Mouse (Mus musculus) hindbrain, postnatal 0 days (tissue): ENCODE results near the gene Mfsd13b. TPM values are rescaled to one million over a fixed set of nuclear protein-coding genes. Genes with fewer than 3 reads are reported as not detected.

Source experiments
- ATAC-seq: fragments of 200-750 bp; cut with Nextera tagmentation; 2 replicates; pipeline ENCODE4 v1.8.0; 2017; ENCODE audit warnings: mild to moderate bottlenecking, moderate TSS enrichment, moderate library complexity
- DNase-seq: peaks from one replicate; pipeline ENCODE4 v3.0.0-alpha.2; 2015; ENCODE audit warnings: low spot score
- H3K27ac ChIP-seq: fragments of 300-500 bp; sonication (generic); 2 replicates; pipeline ENCODE4 v1.5.1; 2014; ENCODE audit warnings: mild to moderate bottlenecking
- H3K27me3 ChIP-seq: fragments of 300-500 bp; sonication (generic); 2 replicates; pipeline ENCODE4 v1.6.1; 2014; ENCODE audit warnings: low read length, mixed read lengths; ENCODE audit not compliant: insufficient read depth
- H3K36me3 ChIP-seq: fragments of 300-500 bp; sonication (generic); 2 replicates; pipeline ENCODE4 v1.6.1; 2014; ENCODE audit warnings: low read length, mixed read lengths; ENCODE audit not compliant: insufficient read depth
- H3K4me1 ChIP-seq: fragments of 300-500 bp; sonication (generic); 2 replicates; pipeline ENCODE4 v1.6.1; 2014; ENCODE audit warnings: antibody characterized with exemption, low read length, mixed read lengths; ENCODE audit not compliant: insufficient read depth
- H3K4me2 ChIP-seq: fragments of 300-500 bp; sonication (generic); 2 replicates; pipeline ENCODE4 v1.6.1; 2014; ENCODE audit warnings: low read depth, mild to moderate bottlenecking, low read length, moderate library complexity, mixed read lengths
- H3K4me3 ChIP-seq: fragments of 300-500 bp; sonication (generic); 2 replicates; pipeline ENCODE4 v1.5.1; 2014; ENCODE audit warnings: low read length
- H3K9ac ChIP-seq: fragments of 300-500 bp; sonication (generic); replicated peaks from 2 replicates; pipeline ENCODE4 v1.6.1; 2014; ENCODE audit warnings: mild to moderate bottlenecking, low read length, moderate library complexity, mixed read lengths
- H3K9me3 ChIP-seq: fragments of 300-500 bp; sonication (generic); 2 replicates; pipeline ENCODE4 v1.6.1; 2016; ENCODE audit warnings: low read length, mixed read lengths
- CTCF ChIP-seq: IDR thresholded peaks from 2 replicates; pipeline ENCODE4 v1.5.1; 2016; ENCODE audit warnings: antibody characterized with exemption, control low read depth, low read depth
- WGBS: fragments of 180-500 bp; shearing (Covaris S2); extraction: QIAGEN DNeasy Blood & Tissue Kit; methylation state at CpG from one replicate; pipeline ENCODE4 v1.1.7; 2014; 5-methylcytosine and 5-hydroxymethylcytosine counted together
- polyA plus RNA-seq: library from polyadenylated mRNA; unstranded; fragments of >200 nt; fragmentation: Nextera tagmentation; extraction: Ambion mirVana; gene quantifications from 2 replicates; pipeline ENCODE4 v1.2.1, GENCODE M21; 2015
- total RNA-seq: library from RNA; depleted of rRNA; stranded (reverse); fragments of >200 nt; gene quantifications from 2 replicates; pipeline ENCODE4 v1.2.3, GENCODE M21; 2014

The Mfsd13b gene
- total and polyA plus RNA-seq, 2 experiments from 2014 or later, result 0.21 to 1.3 TPM

DNA sequence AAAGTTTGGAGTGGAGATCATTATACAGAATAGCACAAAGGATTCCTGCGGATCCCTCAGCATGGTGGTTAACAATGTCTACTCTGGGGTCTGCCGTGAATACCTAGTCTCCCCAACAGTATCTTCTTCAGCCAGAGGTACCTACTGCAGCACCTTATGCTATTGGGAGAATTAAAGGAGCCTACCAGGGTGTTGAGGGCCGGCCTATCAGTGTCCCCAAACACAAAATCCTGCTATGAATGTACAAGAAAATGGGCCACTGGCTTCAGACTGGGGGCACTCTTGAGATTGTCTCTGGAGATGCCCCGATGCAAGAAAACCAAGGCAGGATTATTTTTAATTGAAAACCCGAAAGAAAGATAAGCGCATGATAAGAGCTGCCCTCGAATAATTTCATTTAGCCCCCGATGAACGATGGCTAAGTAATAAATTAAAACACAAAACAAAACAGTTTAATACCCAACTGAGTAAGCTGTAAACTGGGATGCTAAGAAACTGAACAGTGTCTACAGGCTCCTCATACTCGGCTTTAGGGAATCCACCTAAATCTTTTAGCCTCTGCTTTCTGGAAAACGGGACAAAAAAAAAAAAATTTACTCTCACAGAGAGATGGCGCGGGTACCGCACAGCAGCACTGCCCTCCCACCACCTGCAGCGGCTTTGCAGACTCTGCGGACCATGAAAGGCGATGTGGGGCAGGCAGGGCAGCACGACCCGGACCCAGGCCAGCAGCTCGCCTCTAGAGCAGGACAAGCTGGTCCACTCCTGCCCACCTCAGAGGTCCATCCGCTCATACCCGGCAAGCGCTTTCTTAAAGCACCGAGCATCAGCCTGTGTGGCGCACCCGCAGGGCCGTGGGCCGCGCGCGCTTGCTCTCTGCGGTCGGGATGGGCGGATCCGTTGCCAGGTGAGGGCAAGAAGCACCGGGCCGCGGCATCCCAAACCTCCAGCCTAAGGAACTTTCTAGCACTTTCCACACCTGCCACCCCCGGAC lies 1.1 kb upstream of the Mfsd13b start:
- H3K27ac ChIP-seq, result no peak overlapping the region
- H3K4me2 ChIP-seq, result peak overlapping the region; percentile 90
- no peaks in the 10 kb centered on the region for H3K36me3 ChIP-seq
- H3K4me1 ChIP-seq, result peaks cover 5% of the 10 kb centered on the region; the same call in 1 of the 2 replicates
- peak; percentile 46 for ATAC-seq
- H3K27me3 ChIP-seq, result no peaks in the 10 kb centered on the region
- H3K4me3 ChIP-seq, result peak overlapping the region; percentile 97
- 3% methylated on average over 39 of the region's 39 CpGs for WGBS
- peak overlapping the region; percentile 62 for H3K9ac ChIP-seq
- no peak for TF ChIP-seq CTCF
- peak; percentile 49 for DNase-seq
- H3K9me3 ChIP-seq, result no peaks in the 10 kb centered on the region

- ATAC-seq (no peak), DNase-seq (peak; percentile 23)
Observed at GRCm38 (mm10) chr7:120982968-120983367, 659 bp downstream of the Mfsd13b start.

DNA sequence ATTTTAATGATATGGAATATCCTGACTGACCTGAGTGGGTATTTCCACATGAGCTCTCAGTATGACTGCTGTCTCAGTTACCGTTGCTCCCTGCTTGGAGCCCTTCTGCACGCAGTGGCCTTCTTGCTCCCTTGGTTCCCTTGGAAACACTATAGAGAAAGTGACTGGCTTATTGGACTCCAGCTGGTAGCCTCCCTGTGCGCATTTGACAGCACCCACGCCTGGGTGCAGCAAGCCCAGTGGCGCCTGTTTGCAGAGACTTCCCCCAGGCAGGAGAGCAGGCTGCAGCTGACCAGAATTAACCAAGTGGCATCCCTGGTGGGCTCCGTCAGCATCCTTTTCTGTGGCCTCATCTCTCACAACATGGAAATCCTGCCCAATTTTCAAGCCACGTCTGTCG lies 8.9 kb downstream of the Mfsd13b start:
- H3K9ac ChIP-seq, result no peak overlapping the region
- DNase-seq, result no peak
- no peaks in the 10 kb centered on the region for H3K9me3 ChIP-seq
- no peaks in the 10 kb centered on the region for H3K4me1 ChIP-seq
- no peak for ATAC-seq
- no peak overlapping the region for H3K27ac ChIP-seq
- H3K4me2 ChIP-seq, result no peak overlapping the region
- WGBS, result 55% methylated on average over 8 of the region's 8 CpGs
- no peak for TF ChIP-seq CTCF
- no peaks in the 10 kb centered on the region for H3K27me3 ChIP-seq
- no peaks in the 10 kb centered on the region for H3K36me3 ChIP-seq
- H3K4me3 ChIP-seq, result no peak overlapping the region

More at GRCm38 (mm10) chr7:120982968-120983367, 659 bp downstream of the Mfsd13b start:
- Histone ChIP-seq H3K4me2 (peak overlapping the region; percentile 90), H3K9ac (peak overlapping the region; percentile 41), H3K4me3 (peak overlapping the region; percentile 97), H3K9me3 (no peaks in the 10 kb centered on the region), H3K36me3 (no peaks in the 10 kb centered on the region), H3K4me1 (peaks cover 5% of the 10 kb centered on the region; the same call in 1 of the 2 replicates), H3K27ac (no peak overlapping the region), H3K27me3 (no peaks in the 10 kb centered on the region)
- WGBS, result 12% methylated on average over 7 of the region's 7 CpGs
- no peak for TF ChIP-seq CTCF

DNA sequence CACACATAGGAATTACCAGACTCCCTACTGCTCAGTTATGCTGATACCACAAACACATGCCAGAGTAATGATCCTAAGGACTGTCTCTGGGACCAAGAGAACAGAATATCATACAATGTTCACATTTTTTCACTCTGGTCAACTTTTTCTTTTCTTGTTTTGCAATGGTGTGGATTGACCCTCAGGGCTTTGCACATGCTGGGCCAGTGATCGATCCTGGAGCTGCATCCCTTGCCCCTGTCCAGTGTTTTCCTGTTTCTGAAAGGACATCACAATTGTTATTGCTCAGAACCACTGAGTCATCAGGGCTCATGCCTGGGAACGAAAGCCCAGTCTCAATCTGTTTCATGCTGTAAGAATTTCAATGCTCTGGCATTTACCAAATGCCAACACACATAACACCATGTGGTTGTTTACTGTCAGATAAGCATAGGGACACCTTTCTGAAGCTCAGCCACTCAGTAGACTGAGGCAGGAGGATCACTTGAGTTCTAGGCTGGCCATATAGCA lies 16.8 kb downstream of the Mfsd13b start:
- Histone ChIP-seq H3K9me3 (no peaks in the 10 kb centered on the region), H3K9ac (no peak overlapping the region), H3K27ac (no peak overlapping the region), H3K27me3 (no peaks in the 10 kb centered on the region), H3K4me3 (no peak overlapping the region), H3K4me2 (no peak overlapping the region), H3K36me3 (no peaks in the 10 kb centered on the region), H3K4me1 (no peaks in the 10 kb centered on the region)
- DNase-seq (no peak), ATAC-seq (no peak)
- 72% methylated on average over 2 of the region's 2 CpGs for WGBS
- TF ChIP-seq CTCF, result no peak

- Histone ChIP-seq H3K36me3 (no peaks in the 10 kb centered on the region), H3K9me3 (no peaks in the 10 kb centered on the region), H3K4me2 (no peak overlapping the region), H3K27me3 (no peaks in the 10 kb centered on the region), H3K9ac (no peak overlapping the region), H3K27ac (no peak overlapping the region), H3K4me1 (no peaks in the 10 kb centered on the region), H3K4me3 (no peak overlapping the region)
- no peak for ATAC-seq
- no peak for TF ChIP-seq CTCF
- WGBS, result 73% methylated on average over 3 of the region's 3 CpGs
- no peak for DNase-seq
Observed at GRCm38 (mm10) chr7:121000065-121000822, 17.9 kb downstream of the Mfsd13b start.

DNA sequence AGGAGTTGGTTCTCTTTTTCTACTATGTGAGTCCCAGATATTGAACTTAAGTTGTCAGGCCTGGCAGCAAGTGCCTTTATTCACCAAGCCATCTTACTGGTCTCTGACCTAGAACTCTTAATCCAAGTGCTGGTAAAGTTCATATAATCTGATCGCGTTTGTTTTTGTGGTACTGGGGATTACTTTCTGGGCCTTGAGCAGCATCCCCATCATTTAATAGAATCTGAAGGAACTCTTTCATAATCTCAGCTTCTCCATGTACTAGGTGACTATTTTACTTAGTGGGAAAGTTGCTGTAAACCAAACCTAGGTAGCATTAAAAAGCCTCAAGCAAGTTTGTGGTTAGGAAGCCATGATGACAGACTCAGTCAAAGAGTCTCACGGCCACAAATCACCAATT lies 19.6 kb downstream of the Mfsd13b start:
- H3K4me3 ChIP-seq, result no peak overlapping the region
- H3K9me3 ChIP-seq, result no peaks in the 10 kb centered on the region
- H3K9ac ChIP-seq, result no peak overlapping the region
- H3K27me3 ChIP-seq, result no peaks in the 10 kb centered on the region
- no peak for TF ChIP-seq CTCF
- ATAC-seq (no peak), DNase-seq (no peak)
- WGBS, result 87% methylated on average over 3 of the region's 3 CpGs
- H3K4me2 ChIP-seq, result no peak overlapping the region
- H3K4me1 ChIP-seq, result no peaks in the 10 kb centered on the region
- H3K27ac ChIP-seq, result no peak overlapping the region
- no peaks in the 10 kb centered on the region for H3K36me3 ChIP-seq
